Mouse (Mus musculus) adrenal gland (tissue): ENCODE data around the gene Vmn1r217.
"Not testable (repeated sequence)": the region's sequence is repeated elsewhere in the genome, so short reads cannot be mapped to it uniquely, and the experiment has no call there.

Source experiments
- intact Hi-C: fragments of 180-260 bp; cut with DNase I; formaldehyde crosslinking; loops from one replicate; pipeline ENCODE4 v1.15.1; 2025
- long read RNA-seq, 2 experiments: library from polyadenylated mRNA; unstranded; transcript quantifications; one replicate each; pipeline ENCODE4 v2.0.0; 2020; ENCODE audit warnings: borderline replicate concordance in 1 of 2; ENCODE audit not compliant: insufficient replicate concordance in 1 of 2

Vmn1r217 gene
- long read RNA-seq, experiment 1: 0 reads
- long read RNA-seq, experiment 2: 0 reads

- intact Hi-C loops: not testable (repeated sequence)
These were observed at the start of gene Vmn1r217 for GRCm38 (mm10) chr13:23118126-23118525. Gene Vmn1r217, minus strand, starts transcription at chr13:23118226.

- intact Hi-C loops: not testable (repeated sequence)
These were observed 48.4 kb upstream of the Vmn1r217 start for GRCm38 (mm10) chr13:23166471-23166870.

GRCm38 (mm10) chr13:23159012-23159411, 41.0 kb upstream of the Vmn1r217 start, which contains the start of gene Vmn1r219:
Gene Vmn1r219, plus strand, starts transcription at chr13:23159312.
- intact Hi-C loops: no loop called here

- intact Hi-C loops: no loop called here
These were observed 39.8 kb upstream of the Vmn1r217 start for GRCm38 (mm10) chr13:23157848-23158247.

- intact Hi-C loops: no loop called here
These were observed 20.9 kb upstream of the Vmn1r217 start for GRCm38 (mm10) chr13:23138880-23139279.

- intact Hi-C loops: no loop called here
These were observed 15.5 kb upstream of the Vmn1r217 start for GRCm38 (mm10) chr13:23133501-23133900.

GRCm38 (mm10) chr13:23133099-23133498, 15.1 kb upstream of the Vmn1r217 start, which contains the start of gene Vmn1r218:
Gene Vmn1r218, plus strand, starts transcription at chr13:23133155.
- intact Hi-C loops: no loop called here

GRCm38 (mm10) chr13:23120611-23121010, 2.6 kb upstream of the Vmn1r217 start:
- intact Hi-C loops: no loop called here

GRCm38 (mm10) chr13:23094386-23094785, 23.6 kb downstream of the Vmn1r217 start:
- intact Hi-C loops: no loop called here

GRCm38 (mm10) chr13:23069312-23069711, 48.7 kb downstream of the Vmn1r217 start:
- intact Hi-C loops: no loop called here

- intact Hi-C loops: no loop called here
These were observed 50.3 kb downstream of the Vmn1r217 start, which contains the start of gene Vmn1r215 for GRCm38 (mm10) chr13:23067725-23068124. Gene Vmn1r215, plus strand, starts transcription at chr13:23068025.

GRCm38 (mm10) chr13:23057778-23058177, 60.2 kb downstream of the Vmn1r217 start:
- intact Hi-C loops: no loop called here
